28 mouse cellular contexts compared by ENCODE assay signal in the genomic region with DNA sequence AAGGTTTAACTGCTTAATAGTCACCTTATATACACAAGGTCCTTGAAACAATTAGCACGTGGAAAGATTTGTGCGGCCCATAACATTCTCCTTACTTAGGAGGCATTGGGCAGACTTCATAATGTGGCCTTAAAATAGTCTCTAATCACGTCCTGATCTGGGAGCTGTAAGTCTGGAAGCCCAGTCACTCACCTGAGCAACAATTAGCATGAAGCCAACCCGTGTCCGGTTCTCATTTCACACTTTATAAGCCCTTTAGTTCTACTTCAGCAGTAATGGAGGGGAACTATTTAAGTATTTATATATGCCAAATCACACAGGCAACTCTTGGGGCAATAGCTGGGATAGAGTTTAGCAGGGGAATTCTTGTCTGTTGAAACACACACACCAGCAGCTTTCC. TPM values are rescaled to one million over a fixed set of nuclear protein-coding genes. Genes with fewer than 3 reads are reported as not detected.
DNase-seq lines count a peak whose midpoint lies in the region; ATAC-seq lines count a peak whose summit lies in the region.
"Had no signal": no experiment of that assay in that cellular context is flagged by ENCODE, and none has a peak within 500 bp of the region (broad histone marks: within the 10 kb centered on the region; RNA-seq: fewer than 3 reads in every experiment).

No protein-coding gene starts in this region.

- 0 out of 2 replicates have a peak, but pooled peaks have one; percentile 33 for ATAC-seq in midbrain, embryonic 15.5 days (replicated peaks)
- no peak for ATAC-seq in intestine, embryonic 15.5 days
- ATAC-seq: activated CD4-positive, CD25-positive, alpha-beta regulatory T cell, adult 4 months; forebrain, embryonic 15.5 days had no signal

- WGBS in midbrain, embryonic 15.5 days: 56% methylated on average over 5 of the region's 5 CpGs
- 80% methylated on average over 5 of the region's 5 CpGs for WGBS in midbrain, embryonic 10.5 days
- 83% methylated on average over 5 of the region's 5 CpGs for WGBS in intestine, embryonic 15.5 days

- no peaks in the 10 kb centered on the region for H3K9me3 ChIP-seq in midbrain, embryonic 15.5 days
- H3K9me3 ChIP-seq in midbrain, embryonic 10.5 days (replicated peaks): no peaks in the 10 kb centered on the region
- no peaks in the 10 kb centered on the region for H3K9me3 ChIP-seq in intestine, embryonic 15.5 days
- H3K9me3 ChIP-seq: embryonic facial prominence, embryonic 10.5 days; embryonic facial prominence, embryonic 13.5 days; forebrain, embryonic 12.5 days; forebrain, embryonic 15.5 days; heart, embryonic 12.5 days; heart, embryonic 15.5 days; hindbrain, embryonic 10.5 days had no signal

- no peak overlapping the region for H3K27ac ChIP-seq in midbrain, embryonic 15.5 days
- H3K27ac ChIP-seq in midbrain, embryonic 10.5 days (replicated peaks): no peak overlapping the region
- no peak overlapping the region for H3K27ac ChIP-seq in intestine, embryonic 15.5 days
- H3K27ac ChIP-seq: embryonic facial prominence, embryonic 10.5 days; embryonic facial prominence, embryonic 13.5 days; forebrain, embryonic 12.5 days; forebrain, embryonic 15.5 days; heart, embryonic 15.5 days; hindbrain, embryonic 10.5 days had no signal

- no peaks in the 10 kb centered on the region for H3K4me1 ChIP-seq in midbrain, embryonic 15.5 days
- H3K4me1 ChIP-seq in midbrain, embryonic 10.5 days: no peaks in the 10 kb centered on the region
- H3K4me1 ChIP-seq in intestine, embryonic 15.5 days (replicated peaks): no peaks in the 10 kb centered on the region
- H3K4me1 ChIP-seq: embryonic facial prominence, embryonic 10.5 days; forebrain, embryonic 12.5 days; forebrain, embryonic 15.5 days; heart, embryonic 12.5 days; heart, embryonic 15.5 days; hindbrain, embryonic 10.5 days had no signal

- no peaks in the 10 kb centered on the region for H3K27me3 ChIP-seq in midbrain, embryonic 15.5 days (replicated peaks)
- no peaks in the 10 kb centered on the region for H3K27me3 ChIP-seq in midbrain, embryonic 10.5 days (ENCODE audit: low read depth, poor library complexity, severe bottlenecking)
- H3K27me3 ChIP-seq in intestine, embryonic 15.5 days (replicated peaks): no peaks in the 10 kb centered on the region
- H3K27me3 ChIP-seq: embryonic facial prominence, embryonic 13.5 days; forebrain, embryonic 12.5 days; forebrain, embryonic 15.5 days; heart, embryonic 12.5 days; heart, embryonic 15.5 days had no signal

- no peak overlapping the region for H3K4me2 ChIP-seq in midbrain, embryonic 15.5 days
- H3K4me2 ChIP-seq in intestine, embryonic 15.5 days (replicated peaks): no peak overlapping the region
- H3K4me2 ChIP-seq: embryonic facial prominence, embryonic 13.5 days; forebrain, embryonic 12.5 days; forebrain, embryonic 15.5 days; heart, embryonic 12.5 days; heart, embryonic 15.5 days had no signal

- no peaks in the 10 kb centered on the region for H3K36me3 ChIP-seq in midbrain, embryonic 15.5 days (replicated peaks)
- no peaks in the 10 kb centered on the region for H3K36me3 ChIP-seq in midbrain, embryonic 10.5 days
- H3K36me3 ChIP-seq in intestine, embryonic 15.5 days: no peaks in the 10 kb centered on the region
- H3K36me3 ChIP-seq: embryonic facial prominence, embryonic 10.5 days; embryonic facial prominence, embryonic 13.5 days; forebrain, embryonic 12.5 days; forebrain, embryonic 15.5 days; heart, embryonic 12.5 days; heart, embryonic 15.5 days; hindbrain, embryonic 10.5 days had no signal

- H3K9ac ChIP-seq in midbrain, embryonic 15.5 days: no peak overlapping the region
- no peak overlapping the region for H3K9ac ChIP-seq in intestine, embryonic 15.5 days
- H3K9ac ChIP-seq: embryonic facial prominence, embryonic 13.5 days; forebrain, embryonic 12.5 days; forebrain, embryonic 15.5 days; heart, embryonic 12.5 days; heart, embryonic 15.5 days had no signal

- H3K4me3 ChIP-seq in midbrain, embryonic 15.5 days: no peak overlapping the region
- H3K4me3 ChIP-seq in midbrain, embryonic 10.5 days: no peak overlapping the region
- no peak overlapping the region for H3K4me3 ChIP-seq in intestine, embryonic 15.5 days (replicated peaks)
- H3K4me3 ChIP-seq: embryonic facial prominence, embryonic 10.5 days; embryonic facial prominence, embryonic 13.5 days; erythroblast, embryonic 14.5 days; forebrain, embryonic 12.5 days; forebrain, embryonic 15.5 days; heart, embryonic 12.5 days; heart, embryonic 15.5 days; hindbrain, embryonic 10.5 days had no signal

- DNase-seq in kidney, adult 11 months: peak; percentile 62
- no peak for DNase-seq in kidney, postnatal 10 days
- DNase-seq in kidney, adult 9 months: peak; percentile 56
- DNase-seq in kidney, postnatal 4 days: no peak
- no peak for DNase-seq in midbrain, embryonic 10.5 days (ENCODE audit: low spot score)
- DNase-seq: adrenal gland, adult 8-10 months; adrenal gland, postnatal 25 days; cerebellum, adult 11-12 months; cerebellum, adult 8-10 months; cerebellum, postnatal 10 days; cerebellum, postnatal 36 days; embryo, embryonic 11 days; gastrocnemius, postnatal 25 days; heart, adult 18-20 months; heart, postnatal 10 days; heart, postnatal 36 days had no signal

RNA-seq across cellular contexts. Expression of a gene that starts 21.3 kb away (rescaled TPM):
- 0.08 and 0.09 TPM in 2 replicates for polyA plus RNA-seq in midbrain, embryonic 15.5 days (2015; fragmentation: Nextera tagmentation; extraction: Ambion mirVana)
- not detected in 2 replicates for polyA plus RNA-seq in midbrain, embryonic 10.5 days (2016; fragmentation: Nextera tagmentation; extraction: Ambion mirVana)
- polyA plus RNA-seq in intestine, embryonic 15.5 days (2015; fragmentation: Nextera tagmentation; extraction: Ambion mirVana): 16.3 and 18.3 TPM in 2 replicates
- polyA plus RNA-seq: activated CD4-positive, CD25-positive, alpha-beta regulatory T cell, adult 4 months; cortical plate, adult 2 months; erythroblast, embryonic 14.5 days; forebrain, embryonic 12.5 days; forebrain, embryonic 15.5 days; heart, embryonic 12.5 days; hindbrain, embryonic 10.5 days had no signal

Comparison
In these comparisons a context has a peak if more than half of its experiments do, and no peak if none do; other contexts are left out.
1. DNase-seq: peak in kidney, adult 11 months (single experiment) and kidney, adult 9 months (single experiment); none in kidney, postnatal 10 days (single experiment), kidney, postnatal 4 days (0 of 2) and midbrain, embryonic 10.5 days (single experiment).
2. RNA of a gene that starts 21.3 kb away (polyA plus RNA-seq): 16.3 to 18.3 TPM in intestine, embryonic 15.5 days; 0.08 to 0.09 TPM in midbrain, embryonic 15.5 days and not detected in midbrain, embryonic 10.5 days; every median in the first group is over 10 times any median in the second.